Mouse (Mus musculus): Measurements from ENCODE around the gene Mrpl17. TPM values are rescaled to one million over a fixed set of nuclear protein-coding genes. Genes with fewer than 3 reads are reported as not detected.
A peak's percentile ranks its signal among the peaks of the same experiment; 100 is the strongest.
"Not testable (repeated sequence)": the region's sequence is repeated elsewhere in the genome, so short reads cannot be mapped to it uniquely, and the experiment has no call there.

Mrpl17 gene
- total and polyA plus RNA-seq, 3 experiments = 306 to 451 (median 399) TPM

DNA sequence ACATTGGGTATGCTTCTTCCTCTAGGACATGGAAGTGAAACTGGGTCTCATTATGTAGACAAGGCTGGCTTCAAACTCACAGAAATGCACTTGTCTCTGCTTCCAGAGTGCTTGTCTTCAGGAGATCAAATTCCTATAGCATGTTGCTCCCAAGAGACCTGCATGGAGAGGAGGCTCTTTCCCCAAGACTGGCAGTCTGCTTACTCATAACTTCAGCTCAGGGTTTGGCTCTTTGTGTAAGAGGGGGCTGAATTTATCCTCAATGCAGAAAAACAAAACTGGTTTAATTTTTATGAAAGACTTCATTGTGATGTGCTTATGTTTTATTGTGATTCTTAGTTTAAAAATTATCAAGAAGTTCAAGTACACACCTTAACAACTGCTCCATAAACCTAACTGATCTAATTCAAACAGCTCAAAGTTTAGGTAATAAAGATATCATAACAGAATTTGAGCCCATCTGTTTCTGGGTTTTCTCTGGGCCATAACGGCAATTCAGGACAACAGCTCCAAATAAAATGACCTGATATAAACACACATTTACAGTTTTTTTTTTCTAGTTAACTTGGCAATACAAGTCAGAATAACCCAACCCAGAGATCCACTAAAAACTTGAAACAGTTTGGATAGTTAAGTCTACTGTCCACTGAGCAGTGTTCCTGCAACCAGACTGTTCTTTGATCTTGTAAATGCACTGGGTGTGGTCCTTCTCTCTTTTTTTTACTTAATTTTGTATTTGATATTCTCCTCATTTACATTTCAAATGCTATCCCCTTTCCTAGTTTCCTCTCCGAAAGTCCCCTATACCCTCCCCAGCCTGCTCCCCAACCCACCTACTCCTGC is 45.0 kb upstream of the Mrpl17 start:
- H3K36me3 ChIP-seq (replicated peaks in 1 of 2; ENCODE audit: control insufficient read depth in 1 of 2, insufficient read depth in 1 of 2, low read length in 1 of 2); DNase-seq (ENCODE audit: extremely low read depth); H3K4me2 ChIP-seq (ENCODE audit: insufficient read depth, low read depth, poor library complexity, severe bottlenecking); H3K79me2 ChIP-seq (replicated peaks; ENCODE audit: control insufficient read depth, extremely low read depth, insufficient read depth, poor library complexity, severe bottlenecking); H3K9me3 ChIP-seq (replicated peaks; ENCODE audit: low read length); in situ Hi-C loops (cut with MboI; ENCODE audit: low pct_ligation_motif_present, low pct_unique_long_range_greater_than_20kb, low sequenced_read_pairs); dilution Hi-C loops (cut with MboI; ENCODE audit: extremely low pct_ligation_motif_present, extremely low pct_unique_long_range_greater_than_20kb, low sequenced_read_pairs); H3K4me1 ChIP-seq (ENCODE audit: control insufficient read depth in 1 of 2, insufficient read depth in 2 of 2); H3K9ac ChIP-seq (ENCODE audit: insufficient read depth, low read depth); H3K27ac ChIP-seq (ENCODE audit: insufficient read depth, low read depth); H3K4me3 ChIP-seq (replicated peaks in 1 of 3; ENCODE audit: low read depth in 2 of 3, low read length in 2 of 3, poor library complexity in 1 of 3); H3K27me3 ChIP-seq (replicated peaks): not testable (repeated sequence)

DNA sequence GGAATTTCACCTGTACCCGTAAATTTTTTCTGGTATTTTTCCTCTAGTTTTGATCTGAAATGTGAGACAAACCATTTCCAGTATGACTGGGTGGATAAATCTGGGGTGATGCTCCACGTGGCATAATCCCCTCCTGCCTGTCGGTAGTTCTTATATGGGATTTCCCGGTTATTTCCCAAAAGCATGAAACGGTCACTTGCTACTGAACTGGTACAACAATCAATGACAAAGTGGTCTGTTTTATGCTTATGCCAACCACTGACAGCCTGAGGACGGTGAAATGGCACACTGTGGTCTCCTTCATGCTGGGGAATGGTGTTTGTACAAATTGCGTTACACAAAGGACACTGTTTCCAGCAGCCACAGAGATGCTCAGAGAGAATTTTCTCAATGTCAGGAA is 13.4 kb upstream of the Mrpl17 start:
- H3K4me2 ChIP-seq (ENCODE audit: insufficient read depth, low read depth, poor library complexity, severe bottlenecking) = no peak overlapping the region
- no peaks in the 10 kb centered on the region for H3K9me3 ChIP-seq (replicated peaks; ENCODE audit: low read length)
- H3K4me1 ChIP-seq (ENCODE audit: control insufficient read depth in 1 of 2, insufficient read depth in 2 of 2) = no peaks in the 10 kb centered on the region
- no peak for DNase-seq (ENCODE audit: extremely low read depth)
- H3K27ac ChIP-seq (ENCODE audit: insufficient read depth, low read depth) = no peak overlapping the region
- no peaks in the 10 kb centered on the region for H3K27me3 ChIP-seq (replicated peaks)
- in situ Hi-C loops (cut with MboI; ENCODE audit: low pct_ligation_motif_present, low pct_unique_long_range_greater_than_20kb, low sequenced_read_pairs) (no loop called here), dilution Hi-C loops (cut with MboI; ENCODE audit: extremely low pct_ligation_motif_present, extremely low pct_unique_long_range_greater_than_20kb, low sequenced_read_pairs) (no loop called here)
- H3K36me3 ChIP-seq (replicated peaks in 1 of 2; ENCODE audit: control insufficient read depth in 1 of 2, insufficient read depth in 1 of 2, low read length in 1 of 2) = no peaks in the 10 kb centered on the region
- no peak for TF ChIP-seq JUND (conservative IDR thresholded peaks at IDR 0.05; ENCODE audit: low read depth, low read length)
- TF ChIP-seq IRF4 (IDR thresholded peaks at IDR 0.05; ENCODE audit: low read depth, low read length) = no peak
- no peak for TF ChIP-seq E2F4 (IDR thresholded peaks at IDR 0.05; ENCODE audit: insufficient replicate concordance, low read depth, low read length)
- TF ChIP-seq CHD1 (IDR thresholded peaks at IDR 0.05; ENCODE audit: low read depth, low read length) = no peak
- TF ChIP-seq ZKSCAN1 (IDR thresholded peaks at IDR 0.05; ENCODE audit: borderline replicate concordance, low read depth, low read length) = no peak
- TF ChIP-seq ETS1 (conservative IDR thresholded peaks at IDR 0.05; ENCODE audit: low read depth, low read length) = no peak
- no peak for TF ChIP-seq CTCF (conservative IDR thresholded peaks at IDR 0.05 in 1 of 2, IDR thresholded peaks at IDR 0.05 in 1 of 2; ENCODE audit: low read depth in 2 of 2, low read length in 2 of 2)
- H3K9ac ChIP-seq (ENCODE audit: insufficient read depth, low read depth) = no peak overlapping the region
- H3K79me2 ChIP-seq (replicated peaks; ENCODE audit: control insufficient read depth, extremely low read depth, insufficient read depth, poor library complexity, severe bottlenecking) = no peaks in the 10 kb centered on the region
- H3K4me3 ChIP-seq (replicated peaks in 1 of 3; ENCODE audit: low read depth in 2 of 3, low read length in 2 of 3, poor library complexity in 1 of 3) = no peak overlapping the region

- peak; percentile 28 for DNase-seq (ENCODE audit: extremely low read depth)
- Histone ChIP-seq H3K79me2 (replicated peaks; ENCODE audit: control insufficient read depth, extremely low read depth, insufficient read depth, poor library complexity, severe bottlenecking) (no peaks in the 10 kb centered on the region), H3K9me3 (replicated peaks; ENCODE audit: low read length) (peaks cover 4% of the 10 kb centered on the region), H3K4me2 (ENCODE audit: insufficient read depth, low read depth, poor library complexity, severe bottlenecking) (no peak overlapping the region), H3K4me1 (ENCODE audit: control insufficient read depth in 1 of 2, insufficient read depth in 2 of 2) (no peaks in the 10 kb centered on the region), H3K4me3 (replicated peaks in 1 of 3; ENCODE audit: low read depth in 2 of 3, low read length in 2 of 3, poor library complexity in 1 of 3) (no peak overlapping the region), H3K27ac (ENCODE audit: insufficient read depth, low read depth) (no peak overlapping the region), H3K9ac (ENCODE audit: insufficient read depth, low read depth) (no peak overlapping the region), H3K36me3 (replicated peaks in 1 of 2; ENCODE audit: control insufficient read depth in 1 of 2, insufficient read depth in 1 of 2, low read length in 1 of 2) (no peaks in the 10 kb centered on the region), H3K27me3 (replicated peaks) (no peaks in the 10 kb centered on the region)
- in situ Hi-C loops (cut with MboI; ENCODE audit: low pct_ligation_motif_present, low pct_unique_long_range_greater_than_20kb, low sequenced_read_pairs) (no loop called here), dilution Hi-C loops (cut with MboI; ENCODE audit: extremely low pct_ligation_motif_present, extremely low pct_unique_long_range_greater_than_20kb, low sequenced_read_pairs) (no loop called here)
- TF ChIP-seq ZNF384 (IDR thresholded peaks at IDR 0.05; ENCODE audit: low read depth, low read length) (peak; percentile 55; the same call in 1 of the 2 replicates), CTCF (conservative IDR thresholded peaks at IDR 0.05 in 1 of 2, IDR thresholded peaks at IDR 0.05 in 1 of 2; ENCODE audit: low read depth in 2 of 2, low read length in 2 of 2) (peak; percentile 39 to 75; a peak in 3 of 4 replicates), RCOR1 (conservative IDR thresholded peaks at IDR 0.05; ENCODE audit: low read depth, low read length) (no peak), ELF1 (IDR thresholded peaks at IDR 0.05; ENCODE audit: low read depth, low read length) (no peak), USF1 (IDR thresholded peaks at IDR 0.05; ENCODE audit: low read depth, low read length) (no peak), ETS1 (conservative IDR thresholded peaks at IDR 0.05; ENCODE audit: low read depth, low read length) (no peak), SIN3A (IDR thresholded peaks at IDR 0.05; ENCODE audit: low read length) (0 out of 2 replicates have a peak, but pooled peaks have one; percentile 32), JUN (IDR thresholded peaks at IDR 0.05; ENCODE audit: insufficient read depth, low read depth, low read length) (no peak), SMC3 (IDR thresholded peaks at IDR 0.05; ENCODE audit: low read depth, low read length) (peak; percentile 66), GABPA (IDR thresholded peaks at IDR 0.05; ENCODE audit: insufficient replicate concordance, low read depth, low read length) (no peak), UBTF (IDR thresholded peaks at IDR 0.05; ENCODE audit: low read depth, low read length) (no peak), TBP (conservative IDR thresholded peaks at IDR 0.05; ENCODE audit: low read depth, low read length) (no peak), PAX5 (IDR thresholded peaks at IDR 0.05; ENCODE audit: low read length) (no peak), ZMIZ1 (IDR thresholded peaks at IDR 0.05; ENCODE audit: low read depth, low read length) (no peak), MYC (IDR thresholded peaks at IDR 0.05; ENCODE audit: low read depth, low read length) (0 out of 2 replicates have a peak, but pooled peaks have one; percentile 15), JUND (conservative IDR thresholded peaks at IDR 0.05; ENCODE audit: low read depth, low read length) (peak; percentile 34; the same call in 1 of the 2 replicates), IRF4 (IDR thresholded peaks at IDR 0.05; ENCODE audit: low read depth, low read length) (no peak), NELFE (IDR thresholded peaks at IDR 0.05; ENCODE audit: low read depth, low read length) (no peak), CHD2 (IDR thresholded peaks at IDR 0.05; ENCODE audit: low read length) (no peak), E2F4 (IDR thresholded peaks at IDR 0.05; ENCODE audit: insufficient replicate concordance, low read depth, low read length) (no peak), MEF2A (IDR thresholded peaks at IDR 0.05; ENCODE audit: borderline replicate concordance, low read depth, low read length) (no peak)
These were observed 7.6 kb upstream of the Mrpl17 start for GRCm38 (mm10) chr7:105818483-105818882.

Measured in CH12.LX (cell line).